Mouse (Mus musculus) kidney, adult 9 months (tissue): ENCODE measurements around the gene Eif2b2.

ENCODE experiments used
- DNase-seq: peaks from one replicate; pipeline ENCODE4 v3.0.0; 2022

The Eif2b2 gene

GRCm38 (mm10) chr12:85257008-85257639 lies 37.8 kb downstream of the Eif2b2 start:
- peak; percentile 24 for DNase-seq

DNA sequence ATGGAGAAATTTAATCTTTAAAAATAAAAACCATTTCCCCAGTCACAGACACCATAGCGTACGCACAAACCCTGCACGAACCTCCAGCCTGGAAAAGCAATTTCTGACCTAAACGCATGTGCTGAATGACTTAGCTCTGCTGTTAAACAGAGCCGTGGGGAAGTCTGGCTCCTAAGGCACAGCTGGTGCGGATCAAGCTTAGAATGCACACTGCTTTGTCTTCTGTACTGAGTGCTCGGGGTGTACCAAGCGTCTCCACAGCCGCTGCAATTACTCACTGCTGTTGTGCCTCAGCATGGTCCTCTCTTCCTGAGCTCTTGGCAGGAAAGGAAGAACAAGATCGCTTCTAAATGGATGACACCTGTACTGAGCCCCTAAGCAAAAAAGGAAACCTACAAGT lies 43.2 kb downstream of the Eif2b2 start:
- no peak for DNase-seq

DNA sequence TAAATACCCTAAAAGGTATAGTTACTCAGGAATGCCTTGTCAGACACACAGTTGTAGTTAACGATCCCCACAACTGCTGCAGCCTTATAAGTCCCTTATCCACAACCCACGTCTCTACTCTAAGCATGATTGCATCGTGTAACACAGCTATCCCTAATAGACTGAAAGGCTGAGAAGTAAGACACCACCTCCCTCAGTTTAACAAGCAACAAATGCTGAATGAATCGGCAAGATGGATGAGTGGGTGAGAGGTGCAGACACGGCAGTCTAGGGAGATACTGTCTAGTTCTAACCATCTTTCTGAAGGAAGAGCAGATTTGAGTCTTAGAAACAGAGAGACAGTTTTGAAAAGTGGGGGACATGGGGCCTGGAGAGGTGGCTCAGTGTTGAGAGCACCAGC lies 43.9 kb downstream of the Eif2b2 start:
- DNase-seq, result no peak

DNA sequence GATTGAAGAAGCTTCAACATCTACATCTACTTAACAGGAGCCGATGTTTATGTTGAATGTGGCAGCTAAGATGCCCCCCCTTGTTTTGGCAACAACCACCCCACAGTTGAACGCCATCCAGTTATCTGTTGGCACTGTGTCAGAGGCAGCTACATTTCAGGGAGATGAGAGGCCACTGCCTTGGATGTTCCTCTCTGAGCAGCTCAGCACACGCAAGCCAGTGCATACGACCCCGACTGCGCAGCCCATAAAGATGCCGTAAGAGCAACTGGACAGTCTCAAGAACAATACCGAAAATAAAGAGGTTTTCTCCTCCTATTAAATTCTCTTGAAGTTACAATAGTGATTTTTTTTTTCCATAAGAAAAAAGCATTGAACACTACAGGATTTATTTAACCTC lies 45.2 kb downstream of the Eif2b2 start:
- no peak for DNase-seq

GRCm38 (mm10) chr12:85264940-85265339 lies 45.7 kb downstream of the Eif2b2 start:
- DNase-seq, result no peak

- no peak for DNase-seq
Measured at GRCm38 (mm10) chr12:85266248-85266647, 47.0 kb downstream of the Eif2b2 start.

DNA sequence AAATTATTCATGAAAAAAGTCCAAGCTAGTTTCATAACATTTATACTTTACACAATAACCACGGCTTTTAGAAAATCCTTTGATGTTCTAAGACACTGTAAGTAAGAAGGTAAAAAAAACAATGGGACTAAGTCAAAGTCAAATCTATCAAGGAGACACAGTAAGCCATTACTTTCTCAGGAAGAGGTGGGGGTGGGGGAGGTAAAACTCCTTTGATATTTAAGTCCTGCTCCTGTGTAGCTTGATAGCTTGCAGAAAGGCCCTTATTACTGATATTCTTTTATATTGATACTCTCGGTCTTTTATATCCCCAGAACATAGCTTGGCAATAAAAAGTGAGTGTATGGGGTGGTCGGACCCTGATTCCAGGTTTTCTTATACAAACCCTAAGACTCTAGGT lies 50.5 kb downstream of the Eif2b2 start:
- DNase-seq, result no peak

- DNase-seq, result peak; percentile 89
Measured at GRCm38 (mm10) chr12:85270319-85270718, 51.0 kb downstream of the Eif2b2 start, which contains the start of gene Mlh3. Gene Mlh3, minus strand, starts transcription at chr12:85270599.

GRCm38 (mm10) chr12:85271132-85271842 lies 52.0 kb downstream of the Eif2b2 start:
- DNase-seq, result no peak

DNA sequence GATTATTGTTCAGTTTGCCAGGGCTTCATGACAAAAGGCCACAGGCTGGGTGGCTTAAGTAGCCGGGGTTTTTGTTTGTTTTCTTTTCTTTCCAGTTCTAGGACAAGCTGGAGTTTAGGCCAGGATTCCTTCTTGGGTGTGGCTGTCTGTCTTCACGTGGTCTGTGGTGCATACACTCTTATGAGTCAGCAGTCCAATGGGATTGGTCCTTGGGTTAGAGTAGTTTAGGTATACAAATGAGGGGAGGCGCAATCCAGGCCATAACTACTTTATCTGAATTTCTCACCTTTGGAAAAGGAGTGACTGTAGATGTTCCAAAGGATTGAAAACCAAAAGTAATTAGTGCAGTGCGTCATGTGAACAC lies 52.5 kb downstream of the Eif2b2 start:
- DNase-seq, result no peak

- DNase-seq, result no peak
Measured at GRCm38 (mm10) chr12:85273508-85273907, 54.2 kb downstream of the Eif2b2 start.
